Mouse (Mus musculus): ENCODE results near the gene Rbm38.

GRCm38 (mm10) chr2:173063219-173063618 is 42.9 kb downstream of the Rbm38 start:
- TF ChIP-seq EP300 (IDR thresholded peaks at IDR 0.05; ENCODE audit: low read depth) (no peak), CTCF (IDR thresholded peaks at IDR 0.05; ENCODE audit: low read depth) (no peak)
